8 mouse cellular contexts compared by ENCODE assay signal in genomic region chr19:18672498-18672897, GRCm38 (mm10). TPM values are rescaled to one million over a fixed set of nuclear protein-coding genes. Genes with fewer than 3 reads are reported as not detected.
DNase-seq lines count a peak whose midpoint lies in the region; ATAC-seq lines count a peak whose summit lies in the region.

No protein-coding gene starts in this region.

- H3K4me2 ChIP-seq in forebrain, embryonic 15.5 days (replicated peaks): peak overlapping the region; percentile 74
- H3K4me2 ChIP-seq in liver, embryonic 15.5 days: peak overlapping the region; percentile 81

- WGBS in forebrain, embryonic 15.5 days: 55% methylated on average over 3 of the region's 3 CpGs
- WGBS in liver, embryonic 15.5 days (ENCODE audit: insufficient replicate concordance): 55% methylated on average over 3 of the region's 3 CpGs

- peaks cover 23% of the 10 kb centered on the region for H3K4me1 ChIP-seq in forebrain, embryonic 15.5 days
- peaks cover 34% of the 10 kb centered on the region for H3K4me1 ChIP-seq in liver, embryonic 15.5 days (replicated peaks)

- peak; percentile 40 for DNase-seq in gastrocnemius, adult 18-20 months (ENCODE audit: low spot score)
- DNase-seq in gastrocnemius, postnatal 25 days: no peak
- DNase-seq in 3T3-L1 (ENCODE audit: low read depth, low spot score): peak; percentile 23
- no peak for DNase-seq in adrenal gland, postnatal 4 days (ENCODE audit: low spot score in 2 of 2)
- DNase-seq in B cell, adult 2 months: no peak
- DNase-seq in gastrocnemius, postnatal 14 days: no peak

- H3K27ac ChIP-seq in forebrain, embryonic 15.5 days (replicated peaks): no peak overlapping the region
- H3K27ac ChIP-seq in liver, embryonic 15.5 days (replicated peaks): 0 out of 2 replicates have a peak overlapping the region, but pooled peaks have one; percentile 90

- no peak overlapping the region for H3K9ac ChIP-seq in forebrain, embryonic 15.5 days (replicated peaks)
- H3K9ac ChIP-seq in liver, embryonic 15.5 days: peak overlapping the region; percentile 86

- no peaks in the 10 kb centered on the region for H3K36me3 ChIP-seq in forebrain, embryonic 15.5 days
- no peaks in the 10 kb centered on the region for H3K36me3 ChIP-seq in liver, embryonic 15.5 days (replicated peaks)

- H3K4me3 ChIP-seq in forebrain, embryonic 15.5 days: peak overlapping the region; percentile 70
- peak overlapping the region; percentile 83 for H3K4me3 ChIP-seq in liver, embryonic 15.5 days (replicated peaks)

- intact Hi-C loops in gastrocnemius, postnatal 14 days (cut with DNase I; ENCODE audit: low total_unique reads): no loop called here

- no peak for ATAC-seq in forebrain, embryonic 15.5 days (replicated peaks)
- no peak for ATAC-seq in liver, embryonic 15.5 days (ENCODE audit: insufficient read depth)

- no peaks in the 10 kb centered on the region for H3K27me3 ChIP-seq in forebrain, embryonic 15.5 days
- no peaks in the 10 kb centered on the region for H3K27me3 ChIP-seq in liver, embryonic 15.5 days

- no peaks in the 10 kb centered on the region for H3K9me3 ChIP-seq in forebrain, embryonic 15.5 days
- H3K9me3 ChIP-seq in liver, embryonic 15.5 days (replicated peaks): no peaks in the 10 kb centered on the region

RNA-seq across cellular contexts. Expression of gene Carnmt1, which starts 1.9 kb away (rescaled TPM):
- total RNA-seq in gastrocnemius, adult 18-20 months (2021): 100 to 1,000 TPM; 129 to 137 TPM
- total RNA-seq in gastrocnemius, postnatal 25 days (2021): 100 to 1,000 TPM in 1 of 2 experiments, 10 to 100 TPM in 1; 93.9 to 131 TPM
- polyA plus RNA-seq in forebrain, embryonic 15.5 days (2015; fragmentation: Nextera tagmentation; extraction: Ambion mirVana): 14.1 and 16.2 TPM in 2 replicates
- polyA plus RNA-seq in liver, embryonic 15.5 days (2015; fragmentation: Nextera tagmentation; extraction: Ambion mirVana): 14.7 and 16.8 TPM in 2 replicates
- total RNA-seq in adrenal gland, postnatal 4 days (2021): 10 to 100 TPM; 17.3 to 19.1 TPM
- total RNA-seq in gastrocnemius, postnatal 14 days (2021): 10 to 100 TPM; 69.3 to 72.8 TPM

RNA-seq across cellular contexts. Expression of gene D030056L22Rik, which starts 40.5 kb away (rescaled TPM):
- total RNA-seq in gastrocnemius, adult 18-20 months (2021): 1 to 10 TPM; 3.3 to 3.8 TPM
- 1 to 10 TPM; 3.5 to 3.6 TPM for total RNA-seq in gastrocnemius, postnatal 25 days (2021)
- polyA plus RNA-seq in forebrain, embryonic 15.5 days (2015; fragmentation: Nextera tagmentation; extraction: Ambion mirVana): 76.2 and 82.2 TPM in 2 replicates
- 33.5 and 33.9 TPM in 2 replicates for polyA plus RNA-seq in liver, embryonic 15.5 days (2015; fragmentation: Nextera tagmentation; extraction: Ambion mirVana)
- 10 to 100 TPM; 13.1 to 14.2 TPM for total RNA-seq in adrenal gland, postnatal 4 days (2021)
- 1 to 10 TPM; 2.6 to 3.1 TPM for total RNA-seq in gastrocnemius, postnatal 14 days (2021)

RNA-seq across cellular contexts. Expression of gene Nmrk1, which starts 40.7 kb away (rescaled TPM):
- 1 to 10 TPM; 2.6 to 3.5 TPM for total RNA-seq in gastrocnemius, adult 18-20 months (2021)
- 1 to 10 TPM; 2.2 to 2.7 TPM for total RNA-seq in gastrocnemius, postnatal 25 days (2021)
- 5.3 and 6.0 TPM in 2 replicates for polyA plus RNA-seq in forebrain, embryonic 15.5 days (2015; fragmentation: Nextera tagmentation; extraction: Ambion mirVana)
- 5.5 and 5.9 TPM in 2 replicates for polyA plus RNA-seq in liver, embryonic 15.5 days (2015; fragmentation: Nextera tagmentation; extraction: Ambion mirVana)
- 10 to 100 TPM; 14.5 to 17.7 TPM for total RNA-seq in adrenal gland, postnatal 4 days (2021)
- total RNA-seq in gastrocnemius, postnatal 14 days (2021): 1 to 10 TPM; 2.4 to 3.6 TPM

RNA-seq across cellular contexts. Expression of gene Ostf1, which starts 40.9 kb away (rescaled TPM):
- 10 to 100 TPM; 24.2 to 24.3 TPM for total RNA-seq in gastrocnemius, adult 18-20 months (2021)
- 10 to 100 TPM; 19.1 to 26.4 TPM for total RNA-seq in gastrocnemius, postnatal 25 days (2021)
- polyA plus RNA-seq in forebrain, embryonic 15.5 days (2015; fragmentation: Nextera tagmentation; extraction: Ambion mirVana): 28.5 and 28.8 TPM in 2 replicates
- 64.6 and 66.5 TPM in 2 replicates for polyA plus RNA-seq in liver, embryonic 15.5 days (2015; fragmentation: Nextera tagmentation; extraction: Ambion mirVana)
- total RNA-seq in adrenal gland, postnatal 4 days (2021): 10 to 100 TPM; 76.7 to 76.9 TPM
- total RNA-seq in gastrocnemius, postnatal 14 days (2021): 10 to 100 TPM; 32.2 to 36.5 TPM

Comparison
In these comparisons a context has a peak if more than half of its experiments do, and no peak if none do; other contexts are left out.
1. DNase-seq: peak in gastrocnemius, adult 18-20 months (single experiment) and 3T3-L1 (single experiment); none in gastrocnemius, postnatal 25 days (single experiment), adrenal gland, postnatal 4 days (0 of 2), B cell, adult 2 months (0 of 2) and gastrocnemius, postnatal 14 days (single experiment).